Mouse (Mus musculus) gastrocnemius, postnatal 36 days (tissue): ENCODE data around the gene Klrb1c. TPM values are rescaled to one million over a fixed set of nuclear protein-coding genes. Genes with fewer than 3 reads are reported as not detected.
"Not testable (repeated sequence)": the region's sequence is repeated elsewhere in the genome, so short reads cannot be mapped to it uniquely, and the experiment has no call there.

Experiments used
- DNase-seq, 2 experiments: peaks; one replicate each; pipeline ENCODE4 v3.0.0; 2022
- intact Hi-C: fragments of 180-260 bp; cut with DNase I; formaldehyde crosslinking; loops from one replicate; pipeline ENCODE4 v1.15.1; 2025
- long read RNA-seq, 2 experiments: library from polyadenylated mRNA; stranded (forward); transcript quantifications; one replicate each; pipeline ENCODE4 v2.0.0; 2021
- total RNA-seq, 2 experiments: library from RNA; stranded (reverse); gene quantifications; 2 replicates each; pipeline ENCODE4 v1.2.3; 2021

Klrb1c gene
- not detected for total RNA-seq
- long read RNA-seq, experiment 1, result 0 reads
- long read RNA-seq, experiment 2, result 0 reads

DNA sequence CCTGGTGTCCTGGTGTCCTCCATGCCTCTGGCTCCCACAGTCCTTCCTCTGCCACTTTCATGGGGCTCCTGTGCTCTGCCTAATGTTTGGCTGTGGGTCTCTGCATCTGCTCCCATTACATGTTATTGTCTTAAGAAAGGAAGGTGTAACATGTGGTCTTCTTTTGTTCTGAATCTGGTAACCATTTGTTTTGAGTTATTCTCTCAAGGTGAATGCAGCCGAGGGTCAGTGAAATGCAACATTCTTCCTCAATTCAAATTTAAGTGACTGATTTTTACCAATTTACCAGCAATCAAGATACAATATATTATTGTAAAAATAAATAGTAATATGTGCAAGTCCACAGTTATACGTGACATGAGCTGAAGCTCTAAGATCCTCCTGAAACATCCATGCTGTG lies at the start of gene Klrb1c:
Gene Klrb1c (minus strand): TSS at position 101 of the 400 bp plus-strand sequence.
- DNase-seq, result no peak
- intact Hi-C loops, result no loop called here

DNA sequence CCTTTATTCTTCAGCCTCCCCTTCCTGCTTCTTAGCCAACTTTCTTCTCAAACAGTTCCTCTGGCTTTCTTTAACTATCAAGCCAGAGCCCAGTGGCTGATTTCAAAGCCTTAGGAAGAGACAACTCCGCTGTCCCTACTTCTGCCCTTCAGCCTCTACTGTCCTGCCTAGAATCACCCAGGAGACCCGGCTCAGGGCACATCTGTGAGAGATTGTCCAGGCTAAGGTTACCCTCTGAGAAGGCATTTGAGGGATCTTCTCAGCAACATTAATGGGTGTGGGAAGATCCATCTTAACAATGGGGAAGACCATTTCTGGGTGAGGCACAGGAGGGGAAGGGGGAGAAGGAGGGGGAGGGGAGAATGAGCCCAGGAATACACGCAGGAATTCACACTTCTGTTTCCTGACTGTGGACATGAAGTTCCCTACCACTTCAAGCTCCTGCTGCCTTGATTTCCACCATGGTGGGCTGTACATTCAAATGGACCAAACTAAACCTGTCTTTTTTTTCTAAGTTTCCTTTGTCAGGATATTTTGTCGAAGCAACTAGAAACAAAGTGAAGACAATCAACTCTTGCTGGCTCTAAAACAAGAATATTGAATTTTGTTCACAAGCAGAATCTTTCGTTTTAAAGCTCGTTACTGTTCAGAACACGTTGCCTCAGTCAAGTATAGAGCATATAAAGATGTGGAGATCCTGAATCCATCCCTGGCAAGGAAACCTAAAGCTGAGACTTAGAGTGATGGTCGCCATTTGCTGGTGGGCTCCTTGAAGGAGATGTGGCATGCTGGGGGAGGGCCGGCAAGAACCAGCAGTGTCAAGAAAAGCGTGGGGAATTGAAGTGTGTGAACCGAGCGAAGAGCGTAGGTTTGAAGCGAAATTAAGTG lies 48.7 kb upstream of the Klrb1c start:
- intact Hi-C loops, result loop anchor here (1.0 to 10.0 kb wide), 2 partner anchors 32 to 393 kb away; no protein-coding TSS in a partner anchor
- DNase-seq, result no peak

DNA sequence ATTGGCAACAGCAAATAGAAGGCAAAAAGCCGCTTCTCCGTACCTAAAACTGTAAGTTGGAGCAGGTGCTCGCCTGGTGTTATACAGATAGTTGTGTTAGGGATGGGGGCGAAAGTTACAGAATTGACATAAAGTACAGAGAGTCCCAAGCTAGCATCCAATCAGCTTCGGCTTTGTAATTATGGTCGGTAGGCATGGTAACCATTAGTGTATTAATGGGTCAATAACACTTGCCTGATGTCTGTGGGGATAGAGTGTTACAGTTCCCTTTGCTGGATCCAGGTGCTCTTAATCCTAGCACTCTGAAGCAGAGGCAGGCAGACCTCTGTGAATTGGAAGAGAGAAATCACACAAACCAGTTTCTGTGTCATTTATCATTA lies 47.9 kb upstream of the Klrb1c start:
- DNase-seq, result no peak
- intact Hi-C loops, result loop anchor here (10.0 kb wide), 1 partner anchor 392 kb away; no protein-coding TSS in a partner anchor

- DNase-seq, result no peak
- intact Hi-C loops, result loop anchor here (10.0 kb wide), 1 partner anchor 392 kb away; no protein-coding TSS in a partner anchor
These were observed 47.4 kb upstream of the Klrb1c start for GRCm38 (mm10) chr6:128836191-128836954.

DNA sequence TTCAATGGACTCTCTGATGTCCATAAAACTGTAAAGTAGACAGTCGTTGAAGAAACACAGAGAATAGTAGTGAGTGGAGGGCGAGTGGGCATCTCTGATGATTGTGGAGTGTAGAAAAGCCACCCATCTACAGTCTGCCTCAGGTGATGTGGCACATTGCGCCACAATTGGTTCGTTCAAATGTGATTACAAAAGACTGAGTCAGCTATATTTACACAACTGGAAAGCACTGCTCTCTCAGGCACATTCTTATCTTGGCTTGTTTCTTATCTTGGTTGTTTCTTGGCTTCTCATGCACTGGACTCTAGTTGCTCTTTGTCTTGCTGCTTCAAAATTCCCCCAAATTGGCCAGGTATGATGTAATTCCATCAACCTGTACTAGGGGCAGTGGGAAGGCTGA lies 46.6 kb upstream of the Klrb1c start:
- intact Hi-C loops, result loop anchor here (10.0 kb wide), 1 partner anchor 391 kb away; no protein-coding TSS in a partner anchor
- no peak for DNase-seq

DNA sequence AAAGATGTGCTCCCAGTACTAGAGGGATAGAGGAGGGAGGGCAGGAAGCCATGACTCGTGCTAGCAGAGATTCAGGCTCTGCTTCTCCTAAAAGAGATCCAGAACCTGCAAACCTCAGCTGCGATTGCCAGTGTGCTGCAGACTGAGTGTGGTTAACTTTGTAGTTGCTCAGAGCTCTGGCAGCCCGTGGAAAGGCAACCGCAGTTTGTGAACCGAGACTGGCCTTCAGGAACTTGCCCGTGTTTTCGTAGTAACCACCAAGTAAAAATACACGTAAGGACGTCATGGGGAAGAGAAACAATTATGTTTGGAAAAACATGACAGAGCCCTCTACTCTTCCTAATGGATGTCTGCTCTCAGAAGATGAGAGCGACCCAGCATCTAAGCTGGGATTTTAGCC lies 44.0 kb upstream of the Klrb1c start:
- DNase-seq, result no peak

GRCm38 (mm10) chr6:128829837-128830236 lies 40.8 kb upstream of the Klrb1c start:
- intact Hi-C loops, result loop anchor here (10.0 kb wide), 1 partner anchor 385 kb away; no protein-coding TSS in a partner anchor
- no peak for DNase-seq

More for the DNA sequence above, 44.0 kb upstream of the Klrb1c start:
- intact Hi-C loops, result loop anchor here (10.0 kb wide), 1 partner anchor 388 kb away; no protein-coding TSS in a partner anchor

DNA sequence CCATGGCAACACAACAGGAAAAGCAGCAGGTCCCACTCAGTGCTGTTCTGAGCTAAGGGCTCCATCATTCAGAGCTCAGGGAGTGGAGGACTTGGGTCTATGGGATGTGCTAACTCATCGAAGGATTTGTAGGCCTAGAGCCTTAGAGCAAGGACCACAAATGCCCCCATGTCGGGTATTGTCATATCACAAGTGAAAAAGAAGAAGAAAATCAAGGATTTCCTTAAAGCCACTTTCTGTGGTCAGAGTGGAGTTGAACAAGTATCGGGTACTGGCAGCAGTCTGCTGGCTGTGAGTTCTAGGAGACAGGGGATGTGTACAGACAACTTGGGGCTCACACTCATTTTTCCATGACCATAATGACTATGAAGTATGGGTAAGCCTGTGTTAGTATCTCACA lies 37.8 kb upstream of the Klrb1c start:
- no peak for DNase-seq
- intact Hi-C loops, result no loop called here

- intact Hi-C loops, result no loop called here
- no peak for DNase-seq
These were observed 37.1 kb upstream of the Klrb1c start, which contains the start of the genes Gm44511 and Klrb1b for GRCm38 (mm10) chr6:128826132-128826531. Gene Gm44511 (minus strand): TSS chr6:128826315. Gene Klrb1b (minus strand): TSS chr6:128826331.

DNA sequence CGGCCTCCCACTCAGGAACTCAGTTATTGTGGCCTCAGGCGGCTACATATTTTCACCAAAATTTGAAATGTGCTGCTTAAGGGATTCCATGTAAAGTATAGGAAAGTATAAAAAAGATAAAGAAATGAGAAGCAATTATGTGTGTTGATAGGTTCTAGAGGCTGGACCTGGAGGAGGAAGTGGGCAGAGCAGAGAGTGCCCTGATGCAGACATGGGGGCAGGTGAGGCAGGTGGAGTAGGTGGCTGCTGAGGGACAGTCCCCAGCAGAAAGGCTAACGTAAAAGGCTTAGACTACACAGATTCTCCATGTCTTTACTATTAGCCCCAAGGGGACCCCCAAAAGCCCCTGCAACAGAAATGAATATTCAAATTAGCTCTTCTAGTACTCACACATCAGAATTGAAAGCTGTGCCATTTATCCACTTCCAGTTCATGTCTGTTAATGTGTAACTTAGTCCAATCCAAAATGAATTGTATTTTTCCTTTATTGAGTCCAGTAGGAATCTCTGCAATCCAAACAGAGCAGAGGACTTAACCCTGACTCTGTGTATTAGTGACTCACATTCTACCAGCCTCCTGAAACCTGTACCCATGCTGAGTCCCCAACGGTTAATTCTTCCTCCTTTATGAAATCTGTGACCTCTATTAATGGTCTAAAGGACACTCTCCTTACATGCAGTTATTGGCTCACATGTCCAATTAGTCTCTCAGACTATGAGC lies 29.2 kb upstream of the Klrb1c start:
- DNase-seq, result no peak
- intact Hi-C loops, result no loop called here

DNA sequence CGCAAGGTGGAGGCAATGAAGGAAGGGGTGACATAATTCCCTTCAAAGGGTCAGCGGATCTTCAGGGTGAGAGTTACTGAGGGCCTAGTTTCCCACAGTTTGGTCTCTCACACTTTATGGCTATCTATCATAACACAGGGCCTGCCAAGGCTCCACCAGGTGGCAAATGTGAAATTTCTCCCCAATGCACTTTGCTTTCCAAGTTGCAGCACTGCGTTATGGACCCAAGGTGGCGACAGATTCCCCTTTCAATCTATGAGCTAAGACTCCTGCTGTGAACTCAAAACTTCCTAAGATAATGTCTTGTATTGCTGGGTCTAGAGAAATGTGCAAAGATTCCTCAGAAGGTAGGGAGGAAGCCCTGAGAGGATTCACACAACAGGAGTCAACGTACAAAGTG lies 19.5 kb upstream of the Klrb1c start:
- intact Hi-C loops, result no loop called here
- no peak for DNase-seq

GRCm38 (mm10) chr6:128807021-128807420 lies 18.0 kb upstream of the Klrb1c start:
- intact Hi-C loops, result no loop called here
- no peak for DNase-seq

- intact Hi-C loops, result loop anchor here (1.0 kb wide), 1 partner anchor 33 kb away; no protein-coding TSS in a partner anchor
- peak; percentile 17 to 23 for DNase-seq
These were observed 16.0 kb upstream of the Klrb1c start for GRCm38 (mm10) chr6:128804823-128805640.

- DNase-seq, result peak; percentile 93 to 94
- intact Hi-C loops, result loop anchor here (2.0 kb wide), 1 partner anchor 38 kb away; no protein-coding TSS in a partner anchor
These were observed 14.2 kb upstream of the Klrb1c start for GRCm38 (mm10) chr6:128802999-128803857.

DNA sequence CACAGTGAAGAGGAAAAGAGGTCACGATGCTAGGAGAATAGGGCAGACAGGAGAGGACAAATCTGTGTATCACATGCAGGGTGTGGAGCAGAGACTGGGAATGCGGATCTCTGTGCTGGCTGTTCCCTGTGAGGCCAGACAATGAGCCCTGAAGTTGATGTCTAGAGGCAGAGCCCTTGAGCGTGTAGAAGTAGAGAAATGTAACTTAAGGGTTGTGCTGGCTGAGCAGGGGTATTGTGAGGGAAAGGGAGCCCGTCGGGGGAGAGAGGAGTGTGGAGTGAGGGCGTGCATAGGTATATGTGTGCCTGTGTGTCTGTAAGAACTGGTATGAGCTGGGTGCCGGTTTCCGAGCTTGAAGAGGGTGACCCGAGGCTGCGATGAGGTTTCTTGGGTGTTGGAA lies 13.5 kb upstream of the Klrb1c start:
- intact Hi-C loops, result loop anchor here (2.0 kb wide), 1 partner anchor 38 kb away; no protein-coding TSS in a partner anchor
- peak in 1 of 2 experiments; percentile 15 for DNase-seq

- DNase-seq, intact Hi-C loops: not testable (repeated sequence)
These were observed 11.7 kb upstream of the Klrb1c start for GRCm38 (mm10) chr6:128800696-128801095.

DNA sequence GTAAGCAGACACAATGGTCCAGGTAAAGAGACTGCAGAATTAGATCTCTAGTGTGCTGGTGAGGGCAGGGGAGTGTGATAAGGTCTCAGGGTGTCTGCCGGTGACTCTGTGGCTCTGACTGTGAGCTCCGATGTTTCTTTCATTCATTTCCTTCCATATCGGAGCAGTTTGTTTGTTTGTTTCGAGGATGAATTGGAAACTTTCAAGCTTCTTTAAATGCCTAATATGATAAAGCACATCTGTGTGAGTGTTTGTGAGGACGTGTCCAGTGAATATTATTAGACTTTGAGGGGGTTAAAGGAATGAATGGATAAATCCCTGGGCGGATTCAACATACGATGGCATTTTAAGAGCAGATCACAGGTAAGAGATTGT lies 10.9 kb upstream of the Klrb1c start:
- intact Hi-C loops, result no loop called here
- DNase-seq, result no peak
